Mouse (Mus musculus) forebrain, postnatal 0 days (tissue): Measurements from ENCODE around the gene Nfkbiz. TPM values are rescaled to one million over a fixed set of nuclear protein-coding genes. Genes with fewer than 3 reads are reported as not detected.

Experiments
- ATAC-seq: fragments of 200-750 bp; cut with Nextera tagmentation; 2 replicates; pipeline ENCODE4 v1.8.0; 2017; ENCODE audit warnings: mild to moderate bottlenecking, moderate library complexity
- DNase-seq: peaks from one replicate; pipeline ENCODE4 v3.0.0-alpha.2; 2015
- H3K27ac ChIP-seq: fragments of 300-500 bp; sonication (generic); 2 replicates; pipeline ENCODE4 v1.5.1; 2014; ENCODE audit warnings: low read depth, mild to moderate bottlenecking, antibody characterized with exemption, low read length, moderate library complexity, mixed read lengths
- H3K27me3 ChIP-seq: fragments of 300-500 bp; sonication (generic); 2 replicates; pipeline ENCODE4 v1.6.1; 2014; ENCODE audit warnings: mild to moderate bottlenecking, low read length, mixed read lengths; ENCODE audit not compliant: insufficient read depth
- H3K36me3 ChIP-seq: fragments of 300-500 bp; sonication (generic); 2 replicates; pipeline ENCODE4 v1.6.1; 2014; ENCODE audit warnings: mild to moderate bottlenecking, moderate library complexity; ENCODE audit not compliant: insufficient read depth
- H3K4me1 ChIP-seq: fragments of 300-500 bp; sonication (generic); 2 replicates; pipeline ENCODE4 v1.6.1; 2014; ENCODE audit warnings: antibody characterized with exemption; ENCODE audit not compliant: insufficient read depth
- H3K4me2 ChIP-seq: fragments of 300-500 bp; sonication (generic); 2 replicates; pipeline ENCODE4 v1.6.1; 2014; ENCODE audit warnings: low read depth, mild to moderate bottlenecking, moderate library complexity
- H3K4me3 ChIP-seq: fragments of 300-500 bp; sonication (generic); 2 replicates; pipeline ENCODE4 v1.5.1; 2014; ENCODE audit warnings: low read depth, low read length, mixed read lengths
- H3K9ac ChIP-seq: fragments of 300-500 bp; sonication (generic); 2 replicates; pipeline ENCODE4 v1.6.1; 2014; ENCODE audit warnings: mild to moderate bottlenecking
- H3K9me3 ChIP-seq: fragments of 300-500 bp; sonication (generic); 2 replicates; pipeline ENCODE4 v1.6.1; 2016; ENCODE audit warnings: low read length
- CTCF ChIP-seq: sonication (generic); IDR thresholded peaks from 2 replicates; pipeline ENCODE4 v1.5.1; 2016; ENCODE audit warnings: antibody characterized with exemption, control low read depth, low read depth
- WGBS: fragments of 180-500 bp; shearing (Covaris S2); extraction: QIAGEN DNeasy Blood & Tissue Kit; methylation state at CpG from one replicate; pipeline ENCODE4 v1.1.7; 2014; 5-methylcytosine and 5-hydroxymethylcytosine counted together
- polyA plus RNA-seq: library from polyadenylated mRNA; unstranded; fragments of >200 nt; fragmentation: Nextera tagmentation; extraction: Ambion mirVana; gene quantifications from 2 replicates; pipeline ENCODE4 v1.2.1, GENCODE M21; 2015
- total RNA-seq: library from RNA; depleted of rRNA; stranded (reverse); fragments of >200 nt; gene quantifications from 2 replicates; pipeline ENCODE4 v1.2.3, GENCODE M21; 2014

Gene Nfkbiz
- total and polyA plus RNA-seq, 2 experiments from 2014 or later: 1.5 to 2.4 TPM

GRCm38 (mm10) chr16:55787385-55788072 lies 51.2 kb downstream of the Nfkbiz start:
- DNase-seq (no peak), ATAC-seq (no peak)
- Histone ChIP-seq H3K9me3 (no peaks in the 10 kb centered on the region), H3K9ac (no peak overlapping the region), H3K4me3 (no peak overlapping the region), H3K36me3 (no peaks in the 10 kb centered on the region), H3K27ac (no peak overlapping the region), H3K4me2 (no peak overlapping the region), H3K4me1 (no peaks in the 10 kb centered on the region; the same call in 1 of the 2 replicates), H3K27me3 (no peaks in the 10 kb centered on the region)
- no peak for TF ChIP-seq CTCF
- 91% methylated on average over 13 of the region's 13 CpGs for WGBS

GRCm38 (mm10) chr16:55784379-55784778 lies 54.3 kb downstream of the Nfkbiz start:
- Histone ChIP-seq H3K36me3 (no peaks in the 10 kb centered on the region), H3K4me2 (no peak overlapping the region), H3K9ac (no peak overlapping the region), H3K4me3 (no peak overlapping the region), H3K27me3 (no peaks in the 10 kb centered on the region), H3K9me3 (no peaks in the 10 kb centered on the region), H3K4me1 (no peaks in the 10 kb centered on the region; the same call in 1 of the 2 replicates), H3K27ac (no peak overlapping the region)
- WGBS: 70% methylated on average over 7 of the region's 7 CpGs
- ATAC-seq: no peak
- TF ChIP-seq CTCF: no peak
- no peak for DNase-seq

- TF ChIP-seq CTCF: no peak
- ATAC-seq: no peak
- 69% methylated on average over 3 of the region's 3 CpGs for WGBS
These were observed 54.8 kb downstream of the Nfkbiz start for GRCm38 (mm10) chr16:55783923-55784322.

GRCm38 (mm10) chr16:55782911-55783310 lies 55.8 kb downstream of the Nfkbiz start:
- no peaks in the 10 kb centered on the region; the same call in 1 of the 2 replicates for H3K4me1 ChIP-seq
- no peaks in the 10 kb centered on the region for H3K36me3 ChIP-seq
- ATAC-seq: no peak
- no peak for DNase-seq
- H3K27me3 ChIP-seq: no peaks in the 10 kb centered on the region
- H3K4me2 ChIP-seq: no peak overlapping the region
- WGBS: 94% methylated on average over 2 of the region's 2 CpGs
- no peak overlapping the region for H3K4me3 ChIP-seq
- no peak overlapping the region for H3K9ac ChIP-seq
- TF ChIP-seq CTCF: no peak
- no peaks in the 10 kb centered on the region for H3K9me3 ChIP-seq
- no peak overlapping the region for H3K27ac ChIP-seq

More at GRCm38 (mm10) chr16:55783923-55784322, 54.8 kb downstream of the Nfkbiz start:
- DNase-seq: no peak
- no peak overlapping the region for H3K4me2 ChIP-seq
- no peak overlapping the region for H3K27ac ChIP-seq
- no peaks in the 10 kb centered on the region for H3K9me3 ChIP-seq
- no peak overlapping the region for H3K4me3 ChIP-seq
- H3K9ac ChIP-seq: no peak overlapping the region
- H3K27me3 ChIP-seq: no peaks in the 10 kb centered on the region
- H3K36me3 ChIP-seq: no peaks in the 10 kb centered on the region
- no peaks in the 10 kb centered on the region; the same call in 1 of the 2 replicates for H3K4me1 ChIP-seq

GRCm38 (mm10) chr16:55781809-55782208 lies 56.9 kb downstream of the Nfkbiz start:
- TF ChIP-seq CTCF: no peak
- Histone ChIP-seq H3K36me3 (no peaks in the 10 kb centered on the region), H3K4me3 (no peak overlapping the region), H3K4me2 (no peak overlapping the region), H3K9me3 (no peaks in the 10 kb centered on the region), H3K9ac (no peak overlapping the region), H3K27ac (no peak overlapping the region), H3K4me1 (no peaks in the 10 kb centered on the region; the same call in 1 of the 2 replicates), H3K27me3 (no peaks in the 10 kb centered on the region)
- ATAC-seq (no peak), DNase-seq (no peak)
- whole genome bisulfite sequencing: 78% methylated on average over 5 of the region's 5 CpGs

- Histone ChIP-seq H3K36me3 (no peaks in the 10 kb centered on the region), H3K27me3 (no peaks in the 10 kb centered on the region), H3K27ac (no peak overlapping the region), H3K4me1 (no peaks in the 10 kb centered on the region; the same call in 1 of the 2 replicates), H3K9me3 (no peaks in the 10 kb centered on the region), H3K9ac (no peak overlapping the region), H3K4me2 (no peak overlapping the region), H3K4me3 (no peak overlapping the region)
- 56% methylated on average over 5 of the region's 5 CpGs for WGBS
- no peak for DNase-seq
- no peak for TF ChIP-seq CTCF
- no peak for ATAC-seq
These were observed 57.6 kb downstream of the Nfkbiz start for GRCm38 (mm10) chr16:55780958-55781558.

- 89% methylated on average over 11 of the region's 11 CpGs for WGBS
- Histone ChIP-seq H3K9me3 (no peaks in the 10 kb centered on the region), H3K4me1 (no peaks in the 10 kb centered on the region)
These were observed 62.4 kb downstream of the Nfkbiz start for GRCm38 (mm10) chr16:55776329-55776728.

More at GRCm38 (mm10) chr16:55776329-55776728, 62.4 kb downstream of the Nfkbiz start:
- Histone ChIP-seq H3K4me2 (no peak overlapping the region), H3K9ac (no peak overlapping the region), H3K27me3 (no peaks in the 10 kb centered on the region), H3K36me3 (no peaks in the 10 kb centered on the region), H3K27ac (no peak overlapping the region), H3K4me3 (no peak overlapping the region)
- DNase-seq (no peak), ATAC-seq (no peak)
- TF ChIP-seq CTCF: no peak
